Mouse (Mus musculus): ENCODE data around the gene Cyp2f2.

Cyp2f2 gene

DNA sequence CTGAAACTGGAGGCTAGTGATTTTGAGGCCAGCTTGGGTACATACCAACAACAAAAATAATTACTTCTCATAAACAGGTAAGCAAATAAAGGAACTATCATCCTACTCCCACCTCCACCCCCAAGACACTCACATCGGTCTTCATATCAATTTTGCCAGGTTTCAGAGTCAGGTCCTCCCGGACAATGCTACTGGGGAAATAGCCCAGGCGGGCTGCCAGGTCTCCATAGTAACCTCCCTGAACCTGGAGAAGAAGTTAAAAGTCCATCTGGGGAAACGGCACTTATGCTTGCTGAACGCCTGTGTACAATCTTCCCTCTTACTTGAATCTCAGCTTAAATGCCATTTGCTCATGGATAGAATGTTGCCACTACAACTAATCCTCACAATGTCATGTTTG lies 60.3 kb downstream of the Cyp2f2 start:
- no peak for DNase-seq

- no peak for DNase-seq
These were observed 61.4 kb downstream of the Cyp2f2 start, which contains the start of the genes Gm21983 and Mia for GRCm38 (mm10) chr7:27180837-27181695. Gene Gm21983 (minus strand): TSS chr7:27181086. Gene Mia (minus strand): TSS chr7:27181157.

GRCm38 (mm10) chr7:27182498-27182897 lies 62.8 kb downstream of the Cyp2f2 start:
- DNase-seq, result no peak
